Mouse (Mus musculus): ENCODE results near the gene Hoxd9. TPM values are rescaled to one million over a fixed set of nuclear protein-coding genes. Genes with fewer than 3 reads are reported as not detected.

Hoxd9 gene
- total and polyA plus RNA-seq, 3 experiments: not detected

DNA sequence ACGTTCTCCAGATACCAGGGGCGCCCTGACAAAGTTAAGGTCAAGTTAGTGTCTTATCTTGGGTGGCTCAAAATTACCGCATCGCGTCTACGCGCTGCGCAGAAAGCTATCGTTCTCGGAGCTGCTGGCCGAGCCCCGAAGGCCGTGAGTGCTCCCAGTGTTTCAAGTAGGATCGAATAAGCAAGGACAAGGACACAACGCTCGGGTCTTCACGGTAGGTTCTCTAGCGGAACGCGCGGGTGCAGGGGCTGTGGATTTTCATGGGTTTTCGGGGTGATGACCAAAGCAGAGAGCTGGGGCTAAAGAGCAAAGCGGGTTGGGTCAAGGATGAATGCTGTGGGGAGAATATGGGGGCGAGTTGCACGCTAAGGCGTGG lies 17.9 kb upstream of the Hoxd9 start:
- Histone ChIP-seq H3K4me3 (replicated peaks in 1 of 3; ENCODE audit: low read depth in 2 of 3, low read length in 2 of 3, poor library complexity in 1 of 3) (no peak overlapping the region), H3K27me3 (replicated peaks) (no peaks in the 10 kb centered on the region), H3K79me2 (replicated peaks; ENCODE audit: control insufficient read depth, extremely low read depth, insufficient read depth, poor library complexity, severe bottlenecking) (no peaks in the 10 kb centered on the region), H3K9me3 (replicated peaks; ENCODE audit: low read length) (peaks cover 27% of the 10 kb centered on the region), H3K27ac (ENCODE audit: insufficient read depth, low read depth) (no peak overlapping the region), H3K9ac (ENCODE audit: insufficient read depth, low read depth) (no peak overlapping the region), H3K4me1 (ENCODE audit: control insufficient read depth in 1 of 2, insufficient read depth in 2 of 2) (no peaks in the 10 kb centered on the region), H3K4me2 (ENCODE audit: insufficient read depth, low read depth, poor library complexity, severe bottlenecking) (no peak overlapping the region), H3K36me3 (replicated peaks in 1 of 2; ENCODE audit: control insufficient read depth in 1 of 2, insufficient read depth in 1 of 2, low read length in 1 of 2) (no peaks in the 10 kb centered on the region)
- in situ Hi-C loops (cut with MboI; ENCODE audit: low pct_ligation_motif_present, low pct_unique_long_range_greater_than_20kb, low sequenced_read_pairs): loop anchor here (25.0 kb wide), 1 partner anchor 633 kb away; no protein-coding TSS in a partner anchor
- dilution Hi-C loops (cut with MboI; ENCODE audit: extremely low pct_ligation_motif_present, extremely low pct_unique_long_range_greater_than_20kb, low sequenced_read_pairs): no loop called here
- no peak for TF ChIP-seq MYC (IDR thresholded peaks at IDR 0.05; ENCODE audit: low read depth, low read length)
- TF ChIP-seq RAD21 (IDR thresholded peaks at IDR 0.05; ENCODE audit: low read depth, low read length): no peak
- TF ChIP-seq POLR2A (IDR thresholded peaks at IDR 0.05; ENCODE audit: low read depth, low read length): no peak
- no peak for TF ChIP-seq SMC3 (IDR thresholded peaks at IDR 0.05; ENCODE audit: low read depth, low read length)
- DNase-seq (ENCODE audit: extremely low read depth): no peak

DNA sequence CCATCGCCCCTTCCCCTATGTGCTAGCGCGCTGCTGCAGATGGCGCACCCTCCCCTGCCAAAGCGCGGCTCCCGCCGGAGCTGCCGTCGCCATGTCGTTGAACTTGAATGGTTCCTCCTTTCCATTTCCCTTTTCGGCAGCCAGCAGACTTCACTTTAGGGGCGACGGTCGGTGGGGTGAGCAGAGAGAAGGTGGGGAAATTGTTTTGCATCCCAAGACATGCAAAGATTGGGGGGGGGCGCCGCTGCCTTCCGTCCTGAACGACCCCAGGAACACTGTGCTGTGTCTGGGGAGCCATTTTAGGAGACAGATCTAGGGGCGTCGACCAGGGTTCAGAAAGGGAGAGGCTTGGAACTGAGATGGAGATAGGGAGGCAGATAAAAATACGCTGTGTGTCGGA lies 17.5 kb upstream of the Hoxd9 start:
- H3K4me3 ChIP-seq (replicated peaks in 1 of 3; ENCODE audit: low read depth in 2 of 3, low read length in 2 of 3, poor library complexity in 1 of 3): no peak overlapping the region
- H3K9ac ChIP-seq (ENCODE audit: insufficient read depth, low read depth): no peak overlapping the region
- peaks cover 27% of the 10 kb centered on the region for H3K9me3 ChIP-seq (replicated peaks; ENCODE audit: low read length)
- DNase-seq (ENCODE audit: extremely low read depth): no peak
- in situ Hi-C loops (cut with MboI; ENCODE audit: low pct_ligation_motif_present, low pct_unique_long_range_greater_than_20kb, low sequenced_read_pairs) (loop anchor here (25.0 kb wide), 1 partner anchor 632 kb away; no protein-coding TSS in a partner anchor), dilution Hi-C loops (cut with MboI; ENCODE audit: extremely low pct_ligation_motif_present, extremely low pct_unique_long_range_greater_than_20kb, low sequenced_read_pairs) (no loop called here)
- no peak overlapping the region for H3K4me2 ChIP-seq (ENCODE audit: insufficient read depth, low read depth, poor library complexity, severe bottlenecking)
- H3K27me3 ChIP-seq (replicated peaks): no peaks in the 10 kb centered on the region
- no peak overlapping the region for H3K27ac ChIP-seq (ENCODE audit: insufficient read depth, low read depth)
- TF ChIP-seq ZC3H11A (IDR thresholded peaks at IDR 0.05; ENCODE audit: low read depth, low read length) (no peak), MAFK (IDR thresholded peaks at IDR 0.05; ENCODE audit: insufficient replicate concordance, low read length) (no peak), CHD1 (IDR thresholded peaks at IDR 0.05; ENCODE audit: low read depth, low read length) (no peak), PAX5 (IDR thresholded peaks at IDR 0.05; ENCODE audit: low read length) (no peak), USF1 (IDR thresholded peaks at IDR 0.05; ENCODE audit: low read depth, low read length) (no peak), GABPA (IDR thresholded peaks at IDR 0.05; ENCODE audit: insufficient replicate concordance, low read depth, low read length) (no peak), RCOR1 (conservative IDR thresholded peaks at IDR 0.05; ENCODE audit: low read depth, low read length) (no peak), MAX (IDR thresholded peaks at IDR 0.05; ENCODE audit: low read length) (no peak), TCF12 (IDR thresholded peaks at IDR 0.05; ENCODE audit: low read depth, low read length) (no peak), KAT2A (IDR thresholded peaks at IDR 0.05; ENCODE audit: insufficient replicate concordance, low read length) (no peak), USF2 (conservative IDR thresholded peaks at IDR 0.05; ENCODE audit: low read depth, low read length) (no peak)
- no peaks in the 10 kb centered on the region for H3K36me3 ChIP-seq (replicated peaks in 1 of 2; ENCODE audit: control insufficient read depth in 1 of 2, insufficient read depth in 1 of 2, low read length in 1 of 2)
- no peaks in the 10 kb centered on the region for H3K79me2 ChIP-seq (replicated peaks; ENCODE audit: control insufficient read depth, extremely low read depth, insufficient read depth, poor library complexity, severe bottlenecking)
- H3K4me1 ChIP-seq (ENCODE audit: control insufficient read depth in 1 of 2, insufficient read depth in 2 of 2): no peaks in the 10 kb centered on the region

Data from CH12.LX (cell line).